Mouse (Mus musculus) cortical plate, adult 2 months (tissue): ENCODE measurements around the gene Tet2. TPM values are rescaled to one million over a fixed set of nuclear protein-coding genes. Genes with fewer than 3 reads are reported as not detected.

ENCODE experiments used
- H3K27ac ChIP-seq: fragments of 200-500 bp; 2 replicates; pipeline ENCODE4 v1.5.1; 2012; ENCODE audit warnings: low read length, control low read depth, inconsistent platforms; ENCODE audit not compliant: insufficient read depth
- H3K4me1 ChIP-seq: fragments of 200-500 bp; 2 replicates; pipeline ENCODE4 v1.6.1; 2011; ENCODE audit warnings: low read length; ENCODE audit not compliant: control insufficient read depth, insufficient read depth
- H3K4me3 ChIP-seq: fragments of 200-500 bp; 2 replicates; pipeline ENCODE4 v1.5.1; 2011; ENCODE audit warnings: mild to moderate bottlenecking, low read length, control low read depth; ENCODE audit not compliant: insufficient read depth
- CTCF ChIP-seq: fragments of 200-500 bp; IDR thresholded peaks from 2 replicates; pipeline ENCODE4 v1.5.1; 2011; ENCODE audit warnings: mild to moderate bottlenecking, control low read depth, low read length; ENCODE audit not compliant: insufficient read depth; ENCODE audit errors: extremely low read depth
- POLR2A ChIP-seq: fragments of 200-500 bp; IDR thresholded peaks from 2 replicates; pipeline ENCODE4 v1.6.1; 2011; ENCODE audit warnings: mild to moderate bottlenecking, low read length, control low read depth; ENCODE audit not compliant: insufficient read depth; ENCODE audit errors: extremely low read depth
- polyA plus RNA-seq: library from polyadenylated mRNA; depleted of rRNA; stranded (reverse); fragments of >200 nt; gene quantifications from 2 replicates; pipeline ENCODE4 v1.2.3, GENCODE M21; 2012

Gene Tet2
- polyA plus RNA-seq, 1 experiment = 25.6 TPM

GRCm38 (mm10) chr3:133574969-133575368, 30.0 kb upstream of the Tet2 start:
- Histone ChIP-seq H3K27ac (no peak overlapping the region), H3K4me3 (no peak overlapping the region), H3K4me1 (no peaks in the 10 kb centered on the region)
- TF ChIP-seq POLR2A = no peak
- TF ChIP-seq CTCF = no peak

GRCm38 (mm10) chr3:133571961-133572360, 27.0 kb upstream of the Tet2 start:
- H3K4me1 ChIP-seq = no peaks in the 10 kb centered on the region
- no peak overlapping the region for H3K27ac ChIP-seq
- TF ChIP-seq CTCF = no peak
- no peak for TF ChIP-seq POLR2A
- H3K4me3 ChIP-seq = no peak overlapping the region

DNA sequence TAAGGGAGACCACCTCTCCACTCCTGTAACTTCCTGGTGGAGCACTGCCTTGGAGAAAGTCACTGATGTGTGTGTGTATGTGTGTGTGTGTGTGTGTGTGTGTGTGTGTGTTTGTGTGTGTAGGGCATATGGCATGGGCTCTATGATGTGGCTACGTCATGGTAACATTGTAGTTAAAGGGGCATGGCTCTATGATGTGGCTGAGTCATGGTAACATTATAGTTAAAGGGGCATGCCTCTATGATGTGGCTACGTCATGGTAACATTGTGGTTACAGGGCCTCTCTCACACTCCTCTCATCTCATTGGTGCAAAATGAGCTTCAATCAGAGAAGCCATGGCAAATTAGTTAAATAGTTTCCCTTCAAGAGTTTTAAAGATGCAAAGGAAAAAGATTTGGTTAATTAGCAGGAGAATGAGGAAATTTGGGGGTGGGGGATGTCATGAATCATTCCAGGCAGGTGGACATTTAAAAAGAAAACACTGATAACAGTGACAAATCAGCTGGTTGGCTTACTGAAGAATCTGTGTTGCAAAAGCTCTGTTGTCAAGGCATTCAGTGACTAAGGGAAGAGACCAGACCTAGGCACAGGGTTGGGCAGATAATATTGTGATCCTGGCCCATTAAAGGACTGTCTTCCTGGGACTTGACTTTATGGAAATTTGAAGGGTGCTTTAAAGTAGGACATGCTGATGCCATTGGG, 18.7 kb upstream of the Tet2 start:
- Histone ChIP-seq H3K4me3 (no peak overlapping the region), H3K27ac (no peak overlapping the region; the same call in 1 of the 2 replicates), H3K4me1 (no peaks in the 10 kb centered on the region)
- no peak for TF ChIP-seq CTCF
- no peak for TF ChIP-seq POLR2A

- no peaks in the 10 kb centered on the region for H3K4me1 ChIP-seq
- TF ChIP-seq POLR2A (no peak), CTCF (no peak)
- H3K4me3 ChIP-seq = no peak overlapping the region
- H3K27ac ChIP-seq = no peak overlapping the region
Observed at GRCm38 (mm10) chr3:133559413-133560114, 14.6 kb upstream of the Tet2 start.

DNA sequence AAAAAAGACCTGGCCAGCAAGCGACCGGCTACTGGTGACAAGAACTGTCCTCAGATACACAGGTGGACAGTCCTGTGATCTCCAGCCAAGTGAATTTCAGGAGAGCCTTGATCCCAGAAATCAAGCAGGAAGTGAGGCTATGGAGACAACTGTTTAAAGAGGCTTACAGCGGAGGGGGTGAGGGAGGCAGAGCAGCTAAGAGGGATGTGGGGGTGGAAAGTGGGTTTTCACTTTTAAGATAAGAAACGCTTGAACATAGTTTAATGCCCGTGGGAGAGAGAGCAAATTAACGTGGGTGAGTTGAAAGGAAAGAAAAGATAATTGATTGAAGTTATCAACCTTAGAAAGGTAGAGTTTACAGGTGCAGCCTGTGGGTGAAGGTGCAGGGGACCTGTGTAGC, 12.7 kb upstream of the Tet2 start:
- Histone ChIP-seq H3K4me1 (no peaks in the 10 kb centered on the region), H3K4me3 (no peak overlapping the region), H3K27ac (no peak overlapping the region)
- TF ChIP-seq CTCF = no peak
- no peak for TF ChIP-seq POLR2A

DNA sequence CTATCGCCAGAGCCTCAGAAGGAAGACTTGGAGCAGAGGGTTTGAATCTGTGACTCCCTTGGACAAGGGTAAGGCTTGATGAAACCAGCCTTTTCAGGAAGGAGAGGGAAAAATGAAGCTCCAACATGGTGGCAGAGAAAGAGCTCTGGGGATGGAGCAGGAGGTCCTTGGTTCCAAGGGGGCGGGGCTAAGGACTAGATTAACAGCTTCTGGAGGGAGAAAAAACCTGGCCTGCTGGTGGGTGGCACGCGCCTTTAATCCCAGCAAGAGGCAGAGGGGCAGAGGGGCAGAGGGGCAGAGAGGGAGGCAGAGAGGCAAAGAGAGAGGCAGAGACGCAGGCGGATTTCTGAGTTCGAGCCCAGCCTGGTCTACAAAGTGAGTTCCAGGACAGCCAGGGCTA, 12.2 kb upstream of the Tet2 start:
- Histone ChIP-seq H3K27ac (no peak overlapping the region), H3K4me3 (no peak overlapping the region), H3K4me1 (no peaks in the 10 kb centered on the region)
- TF ChIP-seq CTCF = no peak
- no peak for TF ChIP-seq POLR2A

GRCm38 (mm10) chr3:133555378-133555777, 10.4 kb upstream of the Tet2 start:
- no peak overlapping the region for H3K4me3 ChIP-seq
- H3K4me1 ChIP-seq = no peaks in the 10 kb centered on the region
- H3K27ac ChIP-seq = no peak overlapping the region
- TF ChIP-seq POLR2A = no peak
- TF ChIP-seq CTCF = no peak

DNA sequence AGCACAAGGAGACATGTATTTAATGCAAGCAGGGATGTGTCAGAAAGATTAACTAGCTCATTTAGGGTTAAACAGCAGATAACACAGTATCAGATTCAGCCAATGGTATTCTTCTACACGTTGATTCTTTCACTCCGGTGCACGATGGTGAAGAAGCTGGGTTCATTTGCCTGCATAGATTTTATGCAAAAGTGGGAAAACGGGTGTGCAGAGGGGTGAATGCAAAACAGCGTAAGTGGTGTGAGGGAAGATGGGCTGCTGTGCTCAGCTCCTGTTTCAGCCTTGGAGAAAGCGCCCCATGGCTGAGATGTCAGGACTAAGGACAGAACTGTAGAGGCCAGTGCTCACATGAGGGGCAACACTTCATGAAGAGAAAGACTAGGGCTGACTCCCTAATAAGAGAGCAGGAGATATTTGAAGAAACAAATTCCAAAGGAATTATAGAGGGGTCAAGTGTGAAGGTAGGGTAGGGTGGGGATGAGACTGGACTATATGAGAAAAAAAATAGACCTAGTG, 9.7 kb upstream of the Tet2 start:
- Histone ChIP-seq H3K4me1 (no peaks in the 10 kb centered on the region), H3K27ac (no peak overlapping the region), H3K4me3 (no peak overlapping the region)
- TF ChIP-seq POLR2A (no peak), CTCF (no peak)

DNA sequence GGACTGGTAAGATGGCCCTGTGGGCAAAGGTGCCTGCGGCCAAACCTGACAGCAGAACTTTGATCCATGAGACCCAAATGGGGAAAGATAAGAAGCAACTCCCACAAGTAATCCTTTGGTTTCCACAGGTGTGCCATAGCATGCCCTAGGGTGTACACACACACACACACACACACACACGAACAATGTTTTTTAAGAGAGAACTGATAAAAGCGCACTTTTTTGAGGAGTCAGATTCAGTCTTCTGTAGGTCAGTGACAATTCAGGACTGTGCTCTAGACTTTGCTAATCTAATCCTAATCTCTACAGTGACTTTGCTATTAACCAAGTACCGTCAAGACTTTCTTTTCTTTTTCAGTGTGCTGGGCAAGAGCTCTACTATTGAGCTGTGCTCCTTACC, 9.2 kb upstream of the Tet2 start:
- Histone ChIP-seq H3K4me3 (no peak overlapping the region), H3K4me1 (no peaks in the 10 kb centered on the region)
- TF ChIP-seq CTCF (no peak), POLR2A (no peak)

DNA sequence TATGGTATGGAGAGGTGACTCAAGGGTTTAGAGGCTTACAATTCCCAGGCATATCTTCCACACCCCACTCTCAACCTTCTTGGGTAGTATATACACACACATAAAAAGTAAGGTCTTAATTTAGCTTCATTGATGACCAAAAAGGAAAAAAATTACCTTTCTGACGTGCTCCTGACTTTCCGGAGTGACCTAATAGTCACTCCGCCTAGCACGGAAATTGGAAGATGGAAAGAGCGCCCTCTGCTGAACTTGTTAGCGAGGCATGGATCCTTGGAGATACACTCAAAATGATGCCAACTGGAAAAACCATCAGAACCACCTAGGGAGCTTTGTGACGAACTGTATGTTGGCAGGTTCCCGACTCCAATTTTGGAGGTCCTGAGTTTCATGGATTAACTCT, 7.0 kb upstream of the Tet2 start:
- Histone ChIP-seq H3K4me1 (no peaks in the 10 kb centered on the region), H3K27ac (no peak overlapping the region), H3K4me3 (no peak overlapping the region)
- TF ChIP-seq CTCF (0 out of 2 replicates have a peak, but pooled peaks have one; percentile 9), POLR2A (no peak)

More for the DNA sequence above, 9.2 kb upstream of the Tet2 start:
- no peak overlapping the region for H3K27ac ChIP-seq
